Mouse (Mus musculus): Measurements from ENCODE around the gene Pzp. TPM values are rescaled to one million over a fixed set of nuclear protein-coding genes. Genes with fewer than 3 reads are reported as not detected.

Pzp gene
- polyA plus RNA-seq, 1 experiment from 2014 or later, result not detected

GRCm38 (mm10) chr6:128435474-128435873 is 91.0 kb downstream of the Pzp start:
- Histone ChIP-seq H3K36me3 (ENCODE audit: control insufficient read depth, insufficient read depth, low read length) (peaks cover 59% of the 10 kb centered on the region), H3K4me2 (ENCODE audit: low read length) (no peak overlapping the region), H3K27ac (ENCODE audit: low read depth) (no peak overlapping the region), H3K4me3 (ENCODE audit: low read depth, low read length) (no peak overlapping the region), H3K9me3 (ENCODE audit: control insufficient read depth, low read length) (no peaks in the 10 kb centered on the region), H3K9ac (ENCODE audit: low read length) (no peak overlapping the region), H3K4me1 (replicated peaks; ENCODE audit: control insufficient read depth, insufficient read depth, low read length) (peaks cover 17% of the 10 kb centered on the region), H3K27me3 (replicated peaks; ENCODE audit: control insufficient read depth, insufficient read depth, low read length) (no peaks in the 10 kb centered on the region)
- DNase-seq (ENCODE audit: low spot score), result no peak
- ATAC-seq (replicated peaks; ENCODE audit: low FRiP score, low TSS enrichment, low read depth), result no peak
- WGBS, result 87% methylated on average over 5 of the region's 5 CpGs

Other genes with a start within 250 kb of the Pzp start
- 1.7 and 1.9 TPM in 2 replicates for gene Tead4, start 225.9 kb downstream of the Pzp start, polyA plus RNA-seq (2014; fragmentation: Nextera tagmentation; extraction: Ambion mirVana)
- 14.4 and 18.6 TPM in 2 replicates for gene Tulp3, start 170.9 kb downstream of the Pzp start, polyA plus RNA-seq (2014; fragmentation: Nextera tagmentation; extraction: Ambion mirVana)
- gene Rhno1, start 163.8 kb downstream of the Pzp start, polyA plus RNA-seq (2014; fragmentation: Nextera tagmentation; extraction: Ambion mirVana), result 125 and 136 TPM in 2 replicates
- 37.2 and 41.4 TPM in 2 replicates for gene Foxm1, start 163.8 kb downstream of the Pzp start, polyA plus RNA-seq (2014; fragmentation: Nextera tagmentation; extraction: Ambion mirVana)
- 0.43 TPM in 1 of 2 replicates, not detected in the other for gene Tex52, start 151.3 kb downstream of the Pzp start, polyA plus RNA-seq (2014; fragmentation: Nextera tagmentation; extraction: Ambion mirVana)
- gene Gm44596, start 151.2 kb downstream of the Pzp start, polyA plus RNA-seq (2014; fragmentation: Nextera tagmentation; extraction: Ambion mirVana), result not detected in 2 replicates
- 6.1 and 6.6 TPM in 2 replicates for gene Nrip2, start 127.4 kb downstream of the Pzp start, polyA plus RNA-seq (2014; fragmentation: Nextera tagmentation; extraction: Ambion mirVana)
- gene Itfg2, start 101.8 kb downstream of the Pzp start, polyA plus RNA-seq (2014; fragmentation: Nextera tagmentation; extraction: Ambion mirVana), result 29.6 and 35.9 TPM in 2 replicates
- gene Fkbp4, start 88.0 kb downstream of the Pzp start, polyA plus RNA-seq (2014; fragmentation: Nextera tagmentation; extraction: Ambion mirVana), result 489 and 529 TPM in 2 replicates
- gene A2ml1, start 54.9 kb upstream of the Pzp start, polyA plus RNA-seq (2014; fragmentation: Nextera tagmentation; extraction: Ambion mirVana), result 2.5 and 3.5 TPM in 2 replicates
- not detected in 2 replicates for gene Klrb1a, start 96.8 kb upstream of the Pzp start, polyA plus RNA-seq (2014; fragmentation: Nextera tagmentation; extraction: Ambion mirVana)
- gene Clec2h, start 135.7 kb upstream of the Pzp start, polyA plus RNA-seq (2014; fragmentation: Nextera tagmentation; extraction: Ambion mirVana), result 0.60 and 0.73 TPM in 2 replicates
- gene Klrb1, start 196.3 kb upstream of the Pzp start, polyA plus RNA-seq (2014; fragmentation: Nextera tagmentation; extraction: Ambion mirVana), result not detected in 2 replicates